Mouse (Mus musculus): ENCODE measurements around the gene Stat6. TPM values are rescaled to one million over a fixed set of nuclear protein-coding genes. Genes with fewer than 3 reads are reported as not detected.

Stat6 gene
- polyA plus RNA-seq, 1 experiment from 2014 or later, result 13.0 TPM

DNA sequence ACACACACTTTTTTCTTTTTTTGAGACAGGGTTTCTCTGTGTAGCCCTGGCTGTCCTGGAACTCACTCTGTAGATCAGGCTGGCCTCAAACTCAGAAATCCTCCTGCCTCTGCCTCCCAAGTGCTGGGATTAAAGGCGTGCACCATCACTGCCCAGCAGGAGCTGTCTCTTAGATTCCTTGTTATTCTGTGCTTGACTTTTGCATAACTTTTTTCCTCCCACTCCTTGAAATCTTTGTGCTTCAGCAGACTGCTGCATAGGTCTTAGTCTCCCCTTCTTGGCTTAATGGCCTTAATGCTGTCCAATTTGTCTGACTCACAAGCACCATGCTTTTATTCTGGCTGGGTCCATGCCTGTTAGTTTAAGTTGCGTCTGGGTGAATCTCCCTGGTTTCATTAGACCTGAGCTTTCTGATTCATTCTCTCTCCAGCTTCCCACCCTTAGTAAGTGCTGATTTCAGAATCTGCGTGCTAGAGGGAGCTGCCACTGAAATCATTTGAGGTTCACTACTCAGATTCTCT lies 66.1 kb downstream of the Stat6 start:
- no peaks in the 10 kb centered on the region for H3K9me3 ChIP-seq (ENCODE audit: low read length)
- ATAC-seq (no peak), DNase-seq (no peak)
- no peaks in the 10 kb centered on the region for H3K4me1 ChIP-seq (ENCODE audit: insufficient read depth)
- H3K4me2 ChIP-seq (ENCODE audit: low read depth, low read length), result no peak overlapping the region
- H3K36me3 ChIP-seq (replicated peaks; ENCODE audit: insufficient read depth, low read length), result no peaks in the 10 kb centered on the region
- H3K9ac ChIP-seq (replicated peaks), result no peak overlapping the region
- TF ChIP-seq EP300 (IDR thresholded peaks at IDR 0.05; ENCODE audit: low read depth), result no peak
- TF ChIP-seq CTCF (IDR thresholded peaks at IDR 0.05; ENCODE audit: low read depth), result no peak
- no peak overlapping the region for H3K4me3 ChIP-seq (ENCODE audit: low read depth, low read length)
- 74% methylated on average over 3 of the region's 3 CpGs for WGBS (ENCODE audit: insufficient replicate concordance)
- H3K27ac ChIP-seq (ENCODE audit: low read depth), result no peak overlapping the region
- no peaks in the 10 kb centered on the region for H3K27me3 ChIP-seq (ENCODE audit: insufficient read depth, low read length)

DNA sequence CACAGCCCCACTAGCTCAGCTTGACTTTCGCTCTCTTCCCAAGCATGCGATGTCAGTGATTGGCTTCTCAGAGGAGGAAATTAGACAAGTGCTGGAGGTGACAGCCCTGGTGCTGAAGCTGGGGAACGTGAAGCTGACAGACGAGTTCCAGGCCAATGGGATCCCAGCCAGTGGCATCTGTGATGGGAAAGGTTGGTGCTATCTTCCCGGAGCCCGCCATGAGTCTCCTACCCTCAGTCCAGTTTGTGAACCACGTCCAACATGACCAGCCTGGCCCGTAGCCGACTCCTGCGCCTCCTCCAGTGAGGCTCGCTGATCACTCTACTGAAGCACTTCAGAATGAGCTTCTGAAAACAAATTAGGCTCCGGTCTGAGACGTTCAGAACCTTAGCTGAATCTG lies 67.5 kb downstream of the Stat6 start:
- H3K4me3 ChIP-seq (ENCODE audit: low read depth, low read length), result no peak overlapping the region
- no peak overlapping the region for H3K9ac ChIP-seq (replicated peaks)
- H3K9me3 ChIP-seq (ENCODE audit: low read length), result no peaks in the 10 kb centered on the region
- H3K27me3 ChIP-seq (ENCODE audit: insufficient read depth, low read length), result no peaks in the 10 kb centered on the region
- TF ChIP-seq EP300 (IDR thresholded peaks at IDR 0.05; ENCODE audit: low read depth) (no peak), CTCF (IDR thresholded peaks at IDR 0.05; ENCODE audit: low read depth) (no peak)
- DNase-seq (no peak), ATAC-seq (no peak)
- WGBS (ENCODE audit: insufficient replicate concordance), result 77% methylated on average over 13 of the region's 13 CpGs
- no peaks in the 10 kb centered on the region for H3K4me1 ChIP-seq (ENCODE audit: insufficient read depth)
- H3K4me2 ChIP-seq (ENCODE audit: low read depth, low read length), result no peak overlapping the region
- no peaks in the 10 kb centered on the region for H3K36me3 ChIP-seq (replicated peaks; ENCODE audit: insufficient read depth, low read length)
- H3K27ac ChIP-seq (ENCODE audit: low read depth), result no peak overlapping the region

Other genes with a start within 250 kb of the Stat6 start
- 0.21 and 0.57 TPM in 2 replicates for gene Stac3, start 141.3 kb upstream of the Stat6 start, polyA plus RNA-seq (2015; fragmentation: Nextera tagmentation; extraction: Ambion mirVana)
- 13.1 and 23.1 TPM in 2 replicates for gene Ndufa4l2, start 128.0 kb upstream of the Stat6 start, polyA plus RNA-seq (2015; fragmentation: Nextera tagmentation; extraction: Ambion mirVana)
- 62.6 and 75.0 TPM in 2 replicates for gene Shmt2, start 120.5 kb upstream of the Stat6 start, polyA plus RNA-seq (2015; fragmentation: Nextera tagmentation; extraction: Ambion mirVana)
- not detected in 2 replicates for gene Nxph4, start 108.4 kb upstream of the Stat6 start, polyA plus RNA-seq (2015; fragmentation: Nextera tagmentation; extraction: Ambion mirVana)
- 44.7 and 49.2 TPM in 2 replicates for gene Lrp1, start 21.8 kb upstream of the Stat6 start, polyA plus RNA-seq (2015; fragmentation: Nextera tagmentation; extraction: Ambion mirVana)
- gene Nemp1, start 23.9 kb downstream of the Stat6 start, polyA plus RNA-seq (2015; fragmentation: Nextera tagmentation; extraction: Ambion mirVana), result 5.6 and 6.3 TPM in 2 replicates
- 2.4 and 4.3 TPM in 2 replicates for gene Nab2, start 25.6 kb downstream of the Stat6 start, polyA plus RNA-seq (2015; fragmentation: Nextera tagmentation; extraction: Ambion mirVana)
- 0.07 TPM in 1 of 2 replicates, not detected in the other for gene Myo1a, start 62.2 kb downstream of the Stat6 start, polyA plus RNA-seq (2015; fragmentation: Nextera tagmentation; extraction: Ambion mirVana)
- 1.9 and 2.3 TPM in 2 replicates for gene Tac2, start 81.5 kb downstream of the Stat6 start, polyA plus RNA-seq (2015; fragmentation: Nextera tagmentation; extraction: Ambion mirVana)
- gene Zbtb39, start 96.6 kb downstream of the Stat6 start, polyA plus RNA-seq (2015; fragmentation: Nextera tagmentation; extraction: Ambion mirVana), result 1.0 and 1.1 TPM in 2 replicates
- gene Gpr182, start 108.7 kb downstream of the Stat6 start, polyA plus RNA-seq (2015; fragmentation: Nextera tagmentation; extraction: Ambion mirVana), result 16.1 and 17.3 TPM in 2 replicates
- gene Rdh1, start 116.7 kb downstream of the Stat6 start, polyA plus RNA-seq (2015; fragmentation: Nextera tagmentation; extraction: Ambion mirVana), result 0.20 TPM in 2 replicates
- 0.69 TPM in 1 of 2 replicates, not detected in the other for gene Rdh16f1, start 116.8 kb downstream of the Stat6 start, polyA plus RNA-seq (2015; fragmentation: Nextera tagmentation; extraction: Ambion mirVana)
- gene Rdh9, start 133.4 kb downstream of the Stat6 start, polyA plus RNA-seq (2015; fragmentation: Nextera tagmentation; extraction: Ambion mirVana), result 15.7 and 16.7 TPM in 2 replicates
- gene Rdh16, start 158.2 kb downstream of the Stat6 start, polyA plus RNA-seq (2015; fragmentation: Nextera tagmentation; extraction: Ambion mirVana), result 0.59 and 0.70 TPM in 2 replicates
- not detected in 2 replicates for gene Rdh19, start 206.9 kb downstream of the Stat6 start, polyA plus RNA-seq (2015; fragmentation: Nextera tagmentation; extraction: Ambion mirVana)
- 4.2 and 4.6 TPM in 2 replicates for gene Rdh16f2, start 223.5 kb downstream of the Stat6 start, polyA plus RNA-seq (2015; fragmentation: Nextera tagmentation; extraction: Ambion mirVana)
- 345 and 356 TPM in 2 replicates for gene Rdh7, start 245.8 kb downstream of the Stat6 start, polyA plus RNA-seq (2015; fragmentation: Nextera tagmentation; extraction: Ambion mirVana)

All from liver, postnatal 0 days (tissue).